Mouse (Mus musculus): Measurements from ENCODE around the gene Arl6ip4.

GRCm38 (mm10) chr5:124113030-124113429 lies 2.9 kb upstream of the Arl6ip4 start:
- TF ChIP-seq CTCF (IDR thresholded peaks at IDR 0.05; ENCODE audit: low read depth, low read length) (peak; percentile 61), POLR2A (IDR thresholded peaks at IDR 0.05; ENCODE audit: extremely low read depth, insufficient read depth, low read length) (no peak)

Measured in liver, adult 2 months (tissue).